Mouse (Mus musculus) neural tube, embryonic 11.5 days (tissue): Measurements from ENCODE around the gene Ppp6r3. TPM values are rescaled to one million over a fixed set of nuclear protein-coding genes. Genes with fewer than 3 reads are reported as not detected.

Experiments
- ATAC-seq: fragments of 200-750 bp; cut with Nextera tagmentation; 2 replicates; pipeline ENCODE4 v1.8.0; 2017; ENCODE audit warnings: moderate number of reproducible peaks, mild to moderate bottlenecking, moderate TSS enrichment, moderate library complexity; ENCODE audit not compliant: insufficient read depth, low FRiP score, low TSS enrichment
- DNase-seq: peaks from one replicate; pipeline ENCODE4 v3.0.0-alpha.2; 2015; ENCODE audit warnings: low spot score
- H3K27ac ChIP-seq: fragments of 300-500 bp; sonication (generic); 2 replicates; pipeline ENCODE4 v1.5.1; 2014; ENCODE audit warnings: low read depth, mild to moderate bottlenecking, low read length
- H3K27me3 ChIP-seq: fragments of 300-500 bp; sonication (generic); 2 replicates; pipeline ENCODE4 v1.6.1; 2014; ENCODE audit warnings: mild to moderate bottlenecking, low read length, mixed read lengths; ENCODE audit not compliant: control insufficient read depth, insufficient read depth
- H3K36me3 ChIP-seq: fragments of 300-500 bp; sonication (generic); 2 replicates; pipeline ENCODE4 v1.6.1; 2014; ENCODE audit warnings: mild to moderate bottlenecking, low read length, moderate library complexity, mixed read lengths; ENCODE audit not compliant: control insufficient read depth, insufficient read depth
- H3K4me1 ChIP-seq: fragments of 300-500 bp; sonication (generic); 2 replicates; pipeline ENCODE4 v1.6.1; 2014; ENCODE audit warnings: low read length, mixed read lengths; ENCODE audit not compliant: control insufficient read depth, insufficient read depth
- H3K4me2 ChIP-seq: fragments of 300-500 bp; sonication (generic); 2 replicates; pipeline ENCODE4 v1.6.1; 2014; ENCODE audit warnings: low read depth, mild to moderate bottlenecking, moderate library complexity
- H3K4me3 ChIP-seq: fragments of 300-500 bp; sonication (generic); 2 replicates; pipeline ENCODE4 v1.5.1; 2014; ENCODE audit warnings: low read depth, low read length
- H3K9ac ChIP-seq: fragments of 300-500 bp; sonication (generic); 2 replicates; pipeline ENCODE4 v1.6.1; 2014; ENCODE audit warnings: mild to moderate bottlenecking, low read length
- H3K9me3 ChIP-seq: fragments of 300-500 bp; sonication (generic); 2 replicates; pipeline ENCODE4 v1.6.1; 2016; ENCODE audit warnings: low read length; ENCODE audit not compliant: control insufficient read depth
- WGBS: fragments of 180-500 bp; shearing (Covaris S2); extraction: QIAGEN DNeasy Blood & Tissue Kit; methylation state at CpG from one replicate; pipeline ENCODE4 v1.1.7; 2014; 5-methylcytosine and 5-hydroxymethylcytosine counted together
- polyA plus RNA-seq: library from polyadenylated mRNA; unstranded; fragments of >200 nt; fragmentation: Nextera tagmentation; extraction: Ambion mirVana; gene quantifications from 2 replicates; pipeline ENCODE4 v1.2.1, GENCODE M21; 2014

The Ppp6r3 gene
- polyA plus RNA-seq, 1 experiment from 2014 or later = 88.5 TPM

DNA sequence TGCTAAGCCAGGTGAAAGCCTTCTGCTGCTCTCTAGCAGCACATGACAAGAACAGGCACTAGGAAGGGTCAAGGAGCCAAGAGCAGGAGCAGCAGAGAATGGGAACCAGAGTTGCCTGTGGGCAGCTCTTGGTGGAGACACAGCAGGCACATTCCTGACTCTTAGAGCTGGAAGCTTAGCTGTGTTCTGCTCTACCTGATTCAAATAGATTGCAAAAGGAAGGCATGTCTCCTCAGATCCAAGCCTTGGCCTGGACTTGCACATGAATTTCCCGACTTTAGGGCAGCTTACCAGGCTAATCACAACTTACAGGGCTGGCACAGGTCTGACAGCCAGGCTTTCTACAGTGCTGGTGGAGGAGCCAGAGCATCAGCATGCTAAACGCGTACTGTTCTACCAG lies 115.6 kb downstream of the Ppp6r3 start:
- no peak overlapping the region for H3K4me2 ChIP-seq
- H3K36me3 ChIP-seq = peaks cover 34% of the 10 kb centered on the region
- H3K27me3 ChIP-seq = no peaks in the 10 kb centered on the region
- H3K4me3 ChIP-seq = no peak overlapping the region
- H3K4me1 ChIP-seq = no peaks in the 10 kb centered on the region
- WGBS = 94% methylated on average over 3 of the region's 3 CpGs
- DNase-seq (no peak), ATAC-seq (no peak)
- no peak overlapping the region for H3K27ac ChIP-seq
- H3K9ac ChIP-seq = no peak overlapping the region
- no peaks in the 10 kb centered on the region for H3K9me3 ChIP-seq

DNA sequence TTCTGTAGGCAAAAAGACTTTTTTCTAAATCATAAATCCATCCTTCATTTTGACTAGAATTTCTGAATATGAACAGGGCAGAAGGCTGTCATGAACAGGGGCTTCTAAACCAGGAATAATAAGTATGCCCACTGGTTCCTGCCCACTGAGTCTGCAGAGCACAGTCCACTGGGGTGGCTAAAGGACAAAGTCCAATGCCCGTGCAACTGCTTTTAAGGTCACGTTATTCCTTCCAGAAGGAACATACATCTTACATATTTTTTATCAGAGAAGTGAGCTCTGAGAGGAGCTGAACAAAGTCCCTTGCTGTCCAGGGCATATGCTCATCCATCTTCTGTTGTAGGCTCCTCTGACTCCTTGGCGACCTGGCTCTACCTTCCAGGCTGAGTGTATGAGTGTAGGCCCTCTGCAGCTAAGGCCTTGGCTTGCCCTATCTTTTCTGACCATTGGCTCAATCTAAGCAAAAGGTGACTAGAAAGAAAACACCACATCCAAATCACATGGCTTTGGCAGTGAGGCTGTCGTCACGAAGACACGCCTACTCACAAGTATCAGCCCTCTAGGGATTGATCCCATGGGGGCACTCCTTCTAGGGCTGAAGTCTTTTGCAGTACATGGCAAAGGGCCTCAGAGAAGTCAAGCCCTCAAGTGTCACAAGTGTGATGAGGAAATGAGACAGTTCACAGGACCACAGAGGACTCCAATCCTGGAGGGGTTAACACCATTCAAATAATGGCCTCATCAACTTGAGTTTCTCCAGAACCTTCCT lies 117.0 kb downstream of the Ppp6r3 start:
- peaks cover 29% of the 10 kb centered on the region for H3K36me3 ChIP-seq
- H3K9me3 ChIP-seq = no peaks in the 10 kb centered on the region
- H3K4me3 ChIP-seq = no peak overlapping the region
- ATAC-seq = no peak
- no peak for DNase-seq
- H3K27ac ChIP-seq = no peak overlapping the region
- no peaks in the 10 kb centered on the region for H3K27me3 ChIP-seq
- H3K9ac ChIP-seq = no peak overlapping the region
- no peak overlapping the region for H3K4me2 ChIP-seq
- 94% methylated on average over 6 of the region's 6 CpGs for WGBS
- no peaks in the 10 kb centered on the region for H3K4me1 ChIP-seq

DNA sequence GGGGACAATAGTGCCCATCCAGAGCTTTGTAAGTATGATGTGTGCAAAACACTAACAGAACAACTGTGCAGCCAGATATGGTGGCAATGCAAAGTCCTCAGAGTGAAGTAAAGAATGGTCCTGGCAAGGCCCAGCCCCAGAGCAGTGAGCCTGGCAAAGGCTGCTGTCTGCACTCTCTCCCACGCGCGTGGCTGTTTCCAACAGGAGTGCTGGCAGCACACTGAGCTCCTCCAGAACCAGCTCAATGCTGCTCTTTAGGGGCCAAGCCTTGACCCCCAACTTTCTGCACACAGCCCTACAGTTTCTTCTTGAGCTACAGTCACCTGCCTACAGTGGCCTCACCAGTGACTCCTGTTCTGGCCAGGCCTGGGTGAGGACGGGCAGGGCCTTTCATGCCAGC lies 117.8 kb downstream of the Ppp6r3 start:
- H3K27me3 ChIP-seq = no peaks in the 10 kb centered on the region
- ATAC-seq = no peak
- H3K36me3 ChIP-seq = peaks cover 27% of the 10 kb centered on the region
- no peak overlapping the region for H3K4me2 ChIP-seq
- no peak overlapping the region for H3K9ac ChIP-seq
- no peaks in the 10 kb centered on the region for H3K4me1 ChIP-seq
- H3K4me3 ChIP-seq = no peak overlapping the region
- no peaks in the 10 kb centered on the region for H3K9me3 ChIP-seq
- no peak overlapping the region for H3K27ac ChIP-seq
- 95% methylated on average over 4 of the region's 4 CpGs for WGBS
- no peak for DNase-seq

DNA sequence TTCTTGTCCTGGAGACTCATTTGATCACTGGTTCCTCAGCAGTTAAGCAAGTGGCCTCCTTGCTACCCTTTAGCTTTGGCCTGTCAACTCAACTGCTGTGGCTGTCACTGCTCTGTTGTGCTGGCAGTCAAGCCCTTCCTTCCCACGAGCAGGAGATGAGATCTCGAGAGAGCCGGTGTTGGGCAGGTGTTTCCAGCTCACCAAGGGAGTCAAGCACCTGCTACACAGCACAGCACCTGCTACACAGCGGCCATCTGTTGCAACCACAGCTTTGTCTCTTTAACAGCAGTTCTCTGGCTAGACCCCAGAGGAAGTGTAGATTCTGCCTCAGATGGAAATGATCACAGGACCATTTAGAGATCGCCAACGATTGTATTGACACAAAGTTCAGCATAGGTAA lies 123.9 kb downstream of the Ppp6r3 start:
- WGBS = 59% methylated on average over 6 of the region's 6 CpGs
- Histone ChIP-seq H3K4me2 (no peak overlapping the region), H3K9ac (no peak overlapping the region), H3K4me1 (no peaks in the 10 kb centered on the region), H3K9me3 (no peaks in the 10 kb centered on the region), H3K27me3 (no peaks in the 10 kb centered on the region), H3K36me3 (peaks cover under 1% of the 10 kb centered on the region), H3K27ac (0 out of 2 replicates have a peak overlapping the region, but pooled peaks have one; percentile 39), H3K4me3 (no peak overlapping the region)
- no peak for DNase-seq
- no peak for ATAC-seq

DNA sequence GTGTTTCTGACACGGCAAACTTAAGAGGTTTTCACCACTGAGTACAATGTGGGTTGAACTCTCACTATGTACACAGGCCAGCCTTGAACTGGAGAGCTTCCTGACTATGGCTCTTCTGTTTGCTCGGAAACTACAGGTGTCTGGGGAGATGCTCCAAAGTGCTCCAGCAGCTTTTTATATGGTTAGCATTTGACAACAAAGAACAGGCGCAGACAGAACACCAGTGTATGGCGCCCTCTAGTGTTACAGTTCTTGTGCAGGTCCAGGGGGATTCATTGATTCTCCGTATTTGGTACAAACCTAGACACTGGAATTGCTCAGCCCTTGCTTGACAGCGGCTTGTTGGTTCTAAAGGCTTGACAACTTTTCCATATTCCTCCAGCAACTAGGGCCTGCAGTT lies 124.4 kb downstream of the Ppp6r3 start:
- H3K9ac ChIP-seq = no peak overlapping the region
- peak; percentile 79 for DNase-seq
- H3K36me3 ChIP-seq = no peaks in the 10 kb centered on the region
- peak; percentile 73; the same call in 1 of the 2 replicates for ATAC-seq
- WGBS = 32% methylated on average over 6 of the region's 6 CpGs
- no peaks in the 10 kb centered on the region for H3K9me3 ChIP-seq
- H3K27me3 ChIP-seq = no peaks in the 10 kb centered on the region
- H3K4me1 ChIP-seq = no peaks in the 10 kb centered on the region
- H3K4me3 ChIP-seq = no peak overlapping the region
- H3K27ac ChIP-seq = no peak overlapping the region
- H3K4me2 ChIP-seq = no peak overlapping the region

DNA sequence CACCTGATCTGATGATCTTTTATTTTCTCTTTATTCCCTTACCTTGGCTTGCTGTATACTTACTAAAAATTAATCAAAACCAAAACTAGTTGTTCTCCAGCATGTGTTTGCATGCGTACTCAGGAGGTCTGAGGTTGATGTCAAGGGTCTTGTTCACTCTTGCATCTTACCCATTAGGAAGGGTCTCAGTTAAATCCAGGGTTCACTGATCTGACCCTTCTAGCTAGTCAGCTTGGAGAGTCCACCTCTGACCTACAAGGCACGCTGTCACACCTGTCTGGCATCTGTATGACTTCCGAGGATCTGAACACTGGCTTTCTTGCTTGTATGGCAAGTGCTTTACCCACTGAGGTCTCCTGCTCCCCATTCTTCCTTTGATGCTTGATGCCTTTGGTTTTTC lies 124.8 kb downstream of the Ppp6r3 start:
- DNase-seq = no peak
- ATAC-seq = no peak
- Histone ChIP-seq H3K4me3 (no peak overlapping the region), H3K4me2 (no peak overlapping the region), H3K9ac (no peak overlapping the region), H3K36me3 (no peaks in the 10 kb centered on the region), H3K4me1 (no peaks in the 10 kb centered on the region), H3K27me3 (no peaks in the 10 kb centered on the region), H3K9me3 (no peaks in the 10 kb centered on the region), H3K27ac (no peak overlapping the region)
- WGBS = 99% methylated on average over 3 of the region's 3 CpGs

DNA sequence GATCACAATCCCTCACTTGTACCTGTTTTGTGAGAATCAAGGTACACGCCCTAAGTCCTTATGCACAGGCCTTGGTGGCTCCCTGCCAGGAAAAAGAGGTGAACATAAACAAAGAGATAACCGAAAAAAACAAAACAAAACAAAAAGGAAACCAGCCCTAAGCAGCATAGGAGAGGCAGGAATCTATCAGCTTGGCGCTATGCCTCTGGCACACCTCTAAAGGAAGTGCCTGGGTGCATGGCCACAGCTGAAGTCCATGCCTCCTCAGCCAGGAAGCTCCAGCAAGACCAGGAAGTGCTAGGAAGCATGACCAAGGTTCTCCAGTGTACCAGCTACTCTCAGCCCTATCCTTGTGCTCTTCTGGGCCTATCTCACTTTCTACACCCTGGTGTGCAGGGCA lies 126.3 kb downstream of the Ppp6r3 start:
- Histone ChIP-seq H3K4me2 (no peak overlapping the region), H3K4me3 (no peak overlapping the region), H3K4me1 (no peaks in the 10 kb centered on the region), H3K9ac (no peak overlapping the region), H3K36me3 (no peaks in the 10 kb centered on the region), H3K9me3 (no peaks in the 10 kb centered on the region), H3K27me3 (no peaks in the 10 kb centered on the region), H3K27ac (no peak overlapping the region)
- no peak for ATAC-seq
- DNase-seq = no peak
- 83% methylated on average over 3 of the region's 3 CpGs for WGBS

DNA sequence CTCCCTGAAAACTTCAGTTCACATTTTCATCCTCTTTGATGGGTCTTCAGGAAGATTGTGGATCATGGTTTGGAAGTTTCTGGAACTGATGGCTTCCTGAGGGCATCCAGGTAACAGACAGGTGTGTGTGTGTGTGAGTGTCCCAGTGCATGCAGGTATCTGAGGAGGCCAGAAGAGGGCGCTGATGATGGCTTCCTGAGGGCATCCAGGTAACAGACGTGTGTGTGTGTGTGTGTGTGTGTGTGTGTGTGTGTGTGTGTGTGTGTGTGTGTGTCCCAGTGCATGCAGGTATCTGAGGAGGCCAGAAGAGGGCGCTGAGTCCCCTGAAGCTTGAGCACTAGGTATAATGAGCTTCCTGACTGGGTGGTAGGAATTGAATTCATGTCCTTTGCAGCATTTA lies 128.2 kb downstream of the Ppp6r3 start:
- no peak for DNase-seq
- H3K9ac ChIP-seq = no peak overlapping the region
- H3K36me3 ChIP-seq = no peaks in the 10 kb centered on the region
- no peak overlapping the region for H3K4me2 ChIP-seq
- no peaks in the 10 kb centered on the region for H3K4me1 ChIP-seq
- no peak for ATAC-seq
- 70% methylated on average over 2 of the region's 3 CpGs for WGBS
- H3K4me3 ChIP-seq = no peak overlapping the region
- H3K27me3 ChIP-seq = no peaks in the 10 kb centered on the region
- H3K9me3 ChIP-seq = no peaks in the 10 kb centered on the region
- no peak overlapping the region for H3K27ac ChIP-seq

DNA sequence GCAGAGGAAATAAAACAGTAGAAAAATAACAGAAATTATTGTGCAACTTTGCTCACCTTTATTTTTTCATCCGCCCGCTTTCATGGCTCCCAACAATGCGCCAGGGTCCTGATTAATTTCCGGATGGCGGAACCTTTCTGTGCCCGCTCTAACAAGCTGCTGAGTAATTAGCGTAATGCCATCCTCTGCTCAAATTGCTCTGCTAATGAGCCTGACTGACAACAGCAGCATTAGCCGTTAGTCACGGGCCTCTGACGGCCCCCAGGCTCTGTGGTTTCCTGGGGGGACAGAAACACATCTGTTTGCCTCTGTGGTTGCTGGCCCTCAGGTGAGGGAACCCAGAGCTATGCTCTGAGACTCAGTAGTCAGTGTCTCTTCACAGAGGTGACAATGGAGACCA lies 134.5 kb downstream of the Ppp6r3 start:
- no peak overlapping the region for H3K27ac ChIP-seq
- no peak overlapping the region for H3K4me2 ChIP-seq
- ATAC-seq (no peak), DNase-seq (no peak)
- H3K4me1 ChIP-seq = no peaks in the 10 kb centered on the region
- no peaks in the 10 kb centered on the region for H3K9me3 ChIP-seq
- H3K9ac ChIP-seq = no peak overlapping the region
- no peaks in the 10 kb centered on the region for H3K36me3 ChIP-seq
- H3K4me3 ChIP-seq = no peak overlapping the region
- WGBS = 43% methylated on average over 10 of the region's 10 CpGs
- no peaks in the 10 kb centered on the region for H3K27me3 ChIP-seq
